17 mouse cellular contexts compared by ENCODE assay signal in the genomic region with DNA sequence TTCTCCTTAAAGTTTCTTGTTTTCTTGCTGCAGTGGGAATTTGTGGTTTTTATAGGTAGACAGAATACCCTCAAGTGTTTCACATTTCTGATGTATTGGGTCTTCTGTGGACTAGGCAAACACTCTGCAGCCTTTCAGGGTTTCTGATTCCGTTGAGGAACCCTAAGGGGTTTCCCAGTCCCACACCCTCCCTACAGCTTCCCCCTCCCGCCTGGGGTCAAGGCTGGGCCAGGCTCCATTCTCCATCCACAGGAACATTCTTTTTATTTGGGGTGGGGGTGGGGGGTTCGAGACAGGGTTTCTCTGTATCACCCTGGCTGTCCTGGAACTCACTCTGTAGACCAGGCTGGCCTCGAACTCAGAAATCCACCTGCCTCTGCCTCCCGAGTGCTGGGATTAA.
"Had no signal": no experiment of that assay in that cellular context is flagged by ENCODE, and none has a peak within 500 bp of the region (broad histone marks: within the 10 kb centered on the region; RNA-seq: fewer than 3 reads in every experiment).

No protein-coding gene starts in this region.

- H3K36me3 ChIP-seq: lung, embryonic 15.5 days; midbrain, embryonic 13.5 days; midbrain, embryonic 15.5 days; neural tube, embryonic 12.5 days; stomach, embryonic 15.5 days had no signal

- H3K9me3 ChIP-seq: lung, embryonic 15.5 days; midbrain, embryonic 13.5 days; midbrain, embryonic 15.5 days; neural tube, embryonic 12.5 days; stomach, embryonic 15.5 days had no signal

- H3K4me1 ChIP-seq: lung, embryonic 15.5 days; midbrain, embryonic 13.5 days; midbrain, embryonic 15.5 days; neural tube, embryonic 12.5 days; stomach, embryonic 15.5 days had no signal

- DNase-seq: lung, adult 2 months; lung, postnatal 14 days; lung, postnatal 36 days; right cerebral cortex, postnatal 14 days; thymus, adult 2 months; thymus, postnatal 25 days; thymus, postnatal 4 days had no signal

- H3K4me3 ChIP-seq: lung, embryonic 15.5 days; megakaryocyte, embryonic 14.5 days; midbrain, embryonic 13.5 days; midbrain, embryonic 15.5 days; neural tube, embryonic 12.5 days; stomach, embryonic 15.5 days had no signal

- H3K27me3 ChIP-seq: lung, embryonic 15.5 days; megakaryocyte, embryonic 14.5 days; midbrain, embryonic 13.5 days; midbrain, embryonic 15.5 days; neural tube, embryonic 12.5 days; stomach, embryonic 15.5 days had no signal

- H3K9ac ChIP-seq: lung, embryonic 15.5 days; midbrain, embryonic 13.5 days; midbrain, embryonic 15.5 days; neural tube, embryonic 12.5 days; stomach, embryonic 15.5 days had no signal

- H3K4me2 ChIP-seq: lung, embryonic 15.5 days; midbrain, embryonic 11.5 days; midbrain, embryonic 13.5 days; midbrain, embryonic 15.5 days; neural tube, embryonic 12.5 days; stomach, embryonic 15.5 days had no signal

- ATAC-seq: lung, postnatal 0 days; midbrain, embryonic 13.5 days; midbrain, embryonic 15.5 days had no signal

- H3K27ac ChIP-seq: lung, embryonic 15.5 days; macrophage; midbrain, embryonic 13.5 days; midbrain, embryonic 15.5 days; neural tube, embryonic 12.5 days; stomach, embryonic 15.5 days; stomach, postnatal 0 days had no signal
